Mouse (Mus musculus): ENCODE data around the gene Tsc1.

DNA sequence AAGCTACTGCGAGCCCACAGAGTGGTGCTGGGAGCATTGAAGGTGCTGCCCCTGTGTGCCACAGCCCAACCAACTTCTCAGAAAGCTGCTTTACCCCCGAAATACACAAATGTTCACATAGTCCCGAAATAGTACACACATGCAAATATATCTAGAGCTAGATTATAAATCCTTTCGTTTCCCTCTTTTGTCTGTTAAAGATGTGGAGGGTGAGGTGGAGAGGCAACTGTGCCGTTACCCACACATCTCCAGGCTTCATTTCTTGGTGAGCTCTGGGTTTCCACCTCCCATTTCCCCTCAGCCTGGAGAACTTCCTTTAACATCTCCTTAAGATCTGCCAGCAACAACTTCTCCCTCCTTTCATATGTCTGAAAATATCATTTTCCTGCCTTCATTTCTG, 99.1 kb downstream of the Tsc1 start:
- no peak for TF ChIP-seq CTCF (conservative IDR thresholded peaks at IDR 0.05; ENCODE audit: low read length)
- TF ChIP-seq NANOG (IDR thresholded peaks at IDR 0.05; ENCODE audit: borderline replicate concordance, low read length) = no peak
- TF ChIP-seq POU5F1 (IDR thresholded peaks at IDR 0.05; ENCODE audit: borderline replicate concordance, low read length) = no peak

All from E14TG2a.4 (cell line).